Mouse (Mus musculus) liver, adult 2 months (tissue): ENCODE measurements around the gene Trip12. TPM values are rescaled to one million over a fixed set of nuclear protein-coding genes. Genes with fewer than 3 reads are reported as not detected.
A peak's percentile ranks its signal among the peaks of the same experiment; 100 is the strongest.

Experiments used
- DNase-seq: peaks from one replicate; pipeline ENCODE4 v3.0.0-alpha.2; 2011; ENCODE audit warnings: low read depth, low spot score; ENCODE audit errors: extremely low read depth
- H3K27ac ChIP-seq: fragments of 200-500 bp; replicated peaks from 2 replicates; pipeline ENCODE4 v1.5.1; 2012; ENCODE audit warnings: low read depth, mild to moderate bottlenecking, control low read depth, inconsistent platforms, low read length; ENCODE audit not compliant: insufficient read depth
- H3K27me3 ChIP-seq: fragments of 200-500 bp; 2 replicates; pipeline ENCODE4 v1.6.1; 2012; ENCODE audit warnings: mild to moderate bottlenecking, moderate library complexity, low read length, inconsistent platforms; ENCODE audit not compliant: control insufficient read depth, insufficient read depth
- H3K36me3 ChIP-seq: fragments of 200-500 bp; 2 replicates; pipeline ENCODE4 v1.6.1; 2012; ENCODE audit warnings: low read length, inconsistent platforms; ENCODE audit not compliant: control insufficient read depth, insufficient read depth
- H3K4me1 ChIP-seq: fragments of 200-500 bp; 2 replicates; pipeline ENCODE4 v1.6.1; 2011; ENCODE audit warnings: low read length; ENCODE audit not compliant: control insufficient read depth, insufficient read depth
- H3K4me3 ChIP-seq: fragments of 200-500 bp; 2 replicates; pipeline ENCODE4 v1.5.1; 2011; ENCODE audit warnings: low read depth, mild to moderate bottlenecking, control low read depth, low read length, moderate library complexity; ENCODE audit not compliant: insufficient read depth
- H3K79me2 ChIP-seq: fragments of 200-500 bp; 2 replicates; pipeline ENCODE4 v1.6.1; 2012; ENCODE audit warnings: inconsistent platforms, mild to moderate bottlenecking, low read length, moderate library complexity; ENCODE audit not compliant: control insufficient read depth, insufficient read depth
- H3K9ac ChIP-seq: fragments of 200-500 bp; 2 replicates; pipeline ENCODE4 v1.6.1; 2012; ENCODE audit warnings: low read depth, mild to moderate bottlenecking, control low read depth, inconsistent platforms, low read length
- CTCF ChIP-seq: fragments of 200-500 bp; IDR thresholded peaks from 2 replicates; pipeline ENCODE4 v1.5.1; 2011; ENCODE audit warnings: low read depth, low read length, control low read depth
- POLR2A ChIP-seq: fragments of 200-500 bp; IDR thresholded peaks from 2 replicates; pipeline ENCODE4 v1.6.1; 2011; ENCODE audit warnings: low read length, control low read depth; ENCODE audit not compliant: insufficient read depth; ENCODE audit errors: extremely low read depth
- WGBS: fragments of 180-500 bp; shearing (Covaris S2); methylation state at CpG from one replicate; pipeline ENCODE4 v1.1.7; 2018; 5-methylcytosine and 5-hydroxymethylcytosine counted together
- polyA plus RNA-seq: library from polyadenylated mRNA; depleted of rRNA; stranded (reverse); fragments of >200 nt; gene quantifications from 2 replicates; pipeline ENCODE4 v1.2.3, GENCODE M21; 2012
- total RNA-seq: library from RNA; depleted of rRNA; stranded (reverse); fragments of >200 nt; gene quantifications from 2 replicates; pipeline ENCODE4 v1.2.3, GENCODE M21; 2014

The Trip12 gene
- total and polyA plus RNA-seq, 2 experiments = 15.6 to 81.6 TPM

- H3K4me1 ChIP-seq = peaks cover 3% of the 10 kb centered on the region; the same call in 1 of the 2 replicates
- no peak overlapping the region for H3K4me3 ChIP-seq
- no peaks in the 10 kb centered on the region for H3K79me2 ChIP-seq
- 48% methylated on average over 4 of the region's 4 CpGs for WGBS
- peak; percentile 43 for DNase-seq
- no peaks in the 10 kb centered on the region for H3K27me3 ChIP-seq
- no peak overlapping the region for H3K27ac ChIP-seq
- no peaks in the 10 kb centered on the region for H3K36me3 ChIP-seq
- no peak overlapping the region for H3K9ac ChIP-seq
- TF ChIP-seq POLR2A (no peak), CTCF (no peak)
Measured at GRCm38 (mm10) chr1:84882937-84883336, 42.6 kb upstream of the Trip12 start.

GRCm38 (mm10) chr1:84882066-84882532 is 41.8 kb upstream of the Trip12 start:
- Histone ChIP-seq H3K27me3 (no peaks in the 10 kb centered on the region), H3K4me3 (no peak overlapping the region), H3K4me1 (peaks cover 3% of the 10 kb centered on the region; the same call in 1 of the 2 replicates), H3K79me2 (no peaks in the 10 kb centered on the region), H3K27ac (no peak overlapping the region), H3K9ac (no peak overlapping the region), H3K36me3 (no peaks in the 10 kb centered on the region)
- no peak for DNase-seq
- TF ChIP-seq POLR2A (no peak), CTCF (no peak)
- WGBS = 89% methylated on average over 2 of the region's 2 CpGs

GRCm38 (mm10) chr1:84881248-84882065 is 41.1 kb upstream of the Trip12 start:
- peaks cover 3% of the 10 kb centered on the region; the same call in 1 of the 2 replicates for H3K4me1 ChIP-seq
- no peaks in the 10 kb centered on the region for H3K79me2 ChIP-seq
- DNase-seq = peak; percentile 40
- no peaks in the 10 kb centered on the region for H3K27me3 ChIP-seq
- H3K36me3 ChIP-seq = no peaks in the 10 kb centered on the region
- 83% methylated on average over 11 of the region's 11 CpGs for WGBS
- TF ChIP-seq POLR2A (no peak), CTCF (peak; percentile 84)
- H3K27ac ChIP-seq = no peak overlapping the region
- H3K4me3 ChIP-seq = no peak overlapping the region
- H3K9ac ChIP-seq = no peak overlapping the region

- H3K36me3 ChIP-seq = no peaks in the 10 kb centered on the region
- no peaks in the 10 kb centered on the region for H3K27me3 ChIP-seq
- no peaks in the 10 kb centered on the region for H3K79me2 ChIP-seq
- DNase-seq = peak; percentile 76
- no peak for TF ChIP-seq POLR2A
- TF ChIP-seq CTCF = no peak; the same call in 1 of the 2 replicates
- H3K27ac ChIP-seq = 0 out of 2 replicates have a peak overlapping the region, but pooled peaks have one; percentile 33
- peaks cover 3% of the 10 kb centered on the region; the same call in 1 of the 2 replicates for H3K4me1 ChIP-seq
- H3K4me3 ChIP-seq = no peak overlapping the region
- no peak overlapping the region for H3K9ac ChIP-seq
- 66% methylated on average over 8 of the region's 8 CpGs for WGBS
Measured at GRCm38 (mm10) chr1:84879571-84880120, 39.3 kb upstream of the Trip12 start.

GRCm38 (mm10) chr1:84877590-84877989 is 37.3 kb upstream of the Trip12 start:
- peaks cover 3% of the 10 kb centered on the region; the same call in 1 of the 2 replicates for H3K4me1 ChIP-seq
- H3K36me3 ChIP-seq = no peaks in the 10 kb centered on the region
- DNase-seq = peak; percentile 94
- no peaks in the 10 kb centered on the region for H3K79me2 ChIP-seq
- H3K9ac ChIP-seq = no peak overlapping the region
- no peak overlapping the region for H3K4me3 ChIP-seq
- no peaks in the 10 kb centered on the region for H3K27me3 ChIP-seq
- H3K27ac ChIP-seq = no peak overlapping the region
- TF ChIP-seq POLR2A = no peak
- TF ChIP-seq CTCF = no peak
- 32% methylated on average over 2 of the region's 2 CpGs for WGBS

GRCm38 (mm10) chr1:84872939-84873338 is 32.6 kb upstream of the Trip12 start:
- H3K27ac ChIP-seq = no peak overlapping the region
- no peak overlapping the region for H3K4me3 ChIP-seq
- no peaks in the 10 kb centered on the region for H3K27me3 ChIP-seq
- H3K9ac ChIP-seq = no peak overlapping the region
- 56% methylated on average over 4 of the region's 4 CpGs for whole genome bisulfite sequencing
- H3K36me3 ChIP-seq = no peaks in the 10 kb centered on the region
- H3K79me2 ChIP-seq = no peaks in the 10 kb centered on the region
- DNase-seq = no peak
- TF ChIP-seq CTCF = no peak
- no peak for TF ChIP-seq POLR2A
- peaks cover 13% of the 10 kb centered on the region for H3K4me1 ChIP-seq
